Mouse (Mus musculus): ENCODE results near the gene Kcnmb3. TPM values are rescaled to one million over a fixed set of nuclear protein-coding genes. Genes with fewer than 3 reads are reported as not detected.

The Kcnmb3 gene
- total and polyA plus RNA-seq, 2 experiments from 2014 or later = 0.09 TPM; not detected in 1

DNA sequence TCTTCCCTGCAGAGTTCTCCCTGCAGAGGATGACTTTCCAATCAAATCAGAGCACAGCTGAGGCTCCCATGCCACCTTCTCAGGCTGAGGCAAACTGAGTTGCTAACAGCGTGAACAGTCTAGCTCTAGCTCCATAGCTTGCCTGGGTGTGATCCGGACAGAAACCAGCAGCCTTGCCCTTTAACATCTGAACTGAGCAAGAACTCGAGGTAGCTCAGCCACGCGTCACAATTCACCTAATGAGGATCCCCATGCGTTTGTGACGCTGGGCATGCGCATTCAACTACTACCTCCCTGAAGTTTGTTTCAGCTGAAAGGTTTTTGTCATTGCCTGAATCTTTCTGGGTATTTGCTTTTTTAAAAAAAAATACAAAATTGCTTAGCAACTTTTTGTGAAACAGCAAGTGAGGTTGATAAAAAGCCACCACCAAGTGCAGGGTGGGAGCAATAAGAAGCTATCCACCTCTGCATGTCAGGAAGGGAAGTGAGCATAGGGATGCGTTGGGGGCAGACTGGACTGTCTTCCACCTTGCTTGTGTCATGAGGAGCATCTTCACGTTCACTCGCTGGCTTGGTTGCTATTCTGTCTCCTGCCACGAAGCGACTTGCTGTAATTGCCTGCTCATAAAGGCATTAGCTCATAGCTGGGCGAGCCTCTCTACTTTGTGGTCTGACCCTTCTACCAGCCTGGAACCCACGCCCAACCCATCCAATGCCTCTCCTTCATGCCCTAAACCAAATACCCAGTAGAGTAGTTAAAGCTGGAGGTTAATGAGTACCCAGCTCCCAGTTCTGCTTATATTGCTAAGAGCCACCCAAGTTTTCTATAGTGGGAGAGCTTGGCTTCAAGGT lies 1.7 kb downstream of the Kcnmb3 start:
- DNase-seq (ENCODE audit: low spot score) (no peak), ATAC-seq (ENCODE audit: low FRiP score) (no peak)
- no peak overlapping the region for H3K27ac ChIP-seq (ENCODE audit: low read depth, low read length)
- WGBS = 82% methylated on average over 15 of the region's 15 CpGs
- no peaks in the 10 kb centered on the region for H3K9me3 ChIP-seq (ENCODE audit: low read length)
- no peaks in the 10 kb centered on the region for H3K36me3 ChIP-seq (ENCODE audit: insufficient read depth, low read length)
- no peak for TF ChIP-seq CTCF (IDR thresholded peaks at IDR 0.05)
- no peaks in the 10 kb centered on the region for H3K27me3 ChIP-seq (ENCODE audit: insufficient read depth, low read length)
- no peaks in the 10 kb centered on the region for H3K4me1 ChIP-seq (ENCODE audit: insufficient read depth, low read length)
- H3K4me2 ChIP-seq (ENCODE audit: low read depth, low read length, poor library complexity, severe bottlenecking) = no peak overlapping the region
- H3K4me3 ChIP-seq (ENCODE audit: low read depth, low read length) = no peak overlapping the region
- no peak overlapping the region for H3K9ac ChIP-seq (replicated peaks; ENCODE audit: low read length, poor library complexity, severe bottlenecking)

DNA sequence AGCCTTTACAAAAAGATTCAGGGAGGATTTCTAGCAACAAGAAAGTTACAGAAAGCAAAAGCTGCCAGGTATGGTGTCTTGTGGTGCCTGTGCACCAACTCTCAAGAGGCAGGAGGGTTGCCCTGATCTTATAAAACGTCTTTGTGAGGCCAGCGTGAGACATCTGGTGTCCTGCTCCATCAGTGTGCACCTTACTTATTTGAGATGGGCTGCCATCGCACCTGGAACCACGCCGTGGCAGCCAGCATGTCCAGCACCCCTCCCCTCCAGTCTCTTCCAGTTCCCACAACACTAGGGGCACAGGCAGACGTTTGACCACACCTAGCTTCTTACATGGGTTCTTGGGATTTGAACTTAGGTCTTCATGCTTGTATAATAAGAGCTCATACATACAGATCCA lies 3.9 kb downstream of the Kcnmb3 start:
- Histone ChIP-seq H3K9ac (replicated peaks; ENCODE audit: low read length, poor library complexity, severe bottlenecking) (no peak overlapping the region), H3K27me3 (ENCODE audit: insufficient read depth, low read length) (no peaks in the 10 kb centered on the region), H3K4me2 (ENCODE audit: low read depth, low read length, poor library complexity, severe bottlenecking) (no peak overlapping the region), H3K4me3 (ENCODE audit: low read depth, low read length) (no peak overlapping the region), H3K27ac (ENCODE audit: low read depth, low read length) (no peak overlapping the region), H3K4me1 (ENCODE audit: insufficient read depth, low read length) (no peaks in the 10 kb centered on the region), H3K36me3 (ENCODE audit: insufficient read depth, low read length) (no peaks in the 10 kb centered on the region), H3K9me3 (ENCODE audit: low read length) (no peaks in the 10 kb centered on the region)
- 81% methylated on average over 6 of the region's 6 CpGs for WGBS
- TF ChIP-seq CTCF (IDR thresholded peaks at IDR 0.05) = no peak
- no peak for DNase-seq (ENCODE audit: low spot score)
- no peak for ATAC-seq (ENCODE audit: low FRiP score)

DNA sequence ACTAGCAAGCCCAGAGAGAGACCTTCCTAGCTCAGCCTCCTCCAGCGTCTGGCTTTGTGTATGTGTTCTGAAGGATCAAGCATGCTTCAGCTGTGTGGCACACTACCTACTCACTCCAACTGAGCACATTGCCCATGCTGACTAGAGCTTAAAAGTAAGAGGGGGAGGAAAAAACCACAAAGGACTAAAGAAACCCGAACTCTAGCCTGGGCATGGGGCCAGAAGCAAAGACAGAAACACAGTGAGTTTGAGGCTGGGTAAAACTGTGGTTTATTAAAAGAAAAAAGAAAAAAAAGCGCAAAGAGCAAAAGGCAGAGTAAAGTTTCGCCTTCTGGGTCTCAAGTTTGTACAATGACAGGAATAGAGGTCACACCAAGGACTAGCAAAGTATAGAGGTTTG lies 5.5 kb downstream of the Kcnmb3 start:
- Histone ChIP-seq H3K9ac (replicated peaks; ENCODE audit: low read length, poor library complexity, severe bottlenecking) (no peak overlapping the region), H3K27ac (ENCODE audit: low read depth, low read length) (no peak overlapping the region), H3K36me3 (ENCODE audit: insufficient read depth, low read length) (no peaks in the 10 kb centered on the region), H3K9me3 (ENCODE audit: low read length) (no peaks in the 10 kb centered on the region), H3K4me2 (ENCODE audit: low read depth, low read length, poor library complexity, severe bottlenecking) (no peak overlapping the region), H3K4me3 (ENCODE audit: low read depth, low read length) (no peak overlapping the region), H3K4me1 (ENCODE audit: insufficient read depth, low read length) (no peaks in the 10 kb centered on the region), H3K27me3 (ENCODE audit: insufficient read depth, low read length) (no peaks in the 10 kb centered on the region)
- no peak for TF ChIP-seq CTCF (IDR thresholded peaks at IDR 0.05)
- WGBS = 87% methylated on average over 4 of the region's 4 CpGs
- DNase-seq (ENCODE audit: low spot score) (no peak), ATAC-seq (ENCODE audit: low FRiP score) (no peak)

DNA sequence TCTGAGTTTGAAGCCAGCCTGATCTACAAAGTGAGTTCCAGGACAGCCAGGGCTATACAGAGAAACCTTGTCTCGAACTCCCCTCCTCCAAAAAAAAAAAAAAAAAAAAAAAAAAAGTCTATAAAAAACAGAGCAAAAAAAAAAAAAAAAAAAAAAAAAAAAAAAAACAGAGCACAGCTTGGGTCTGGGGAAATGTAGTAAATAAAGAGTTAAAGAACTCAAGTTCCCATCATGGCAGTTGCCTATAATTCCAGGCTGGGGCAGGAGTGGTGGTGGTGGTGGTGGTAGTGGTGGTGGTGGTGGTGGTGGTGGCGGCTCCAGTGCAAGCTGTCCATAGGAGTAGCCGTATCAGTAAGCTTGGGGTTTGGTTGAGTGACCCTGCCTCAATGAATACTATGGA lies 9.0 kb downstream of the Kcnmb3 start:
- 81% methylated on average over 3 of the region's 3 CpGs for WGBS
- no peak for TF ChIP-seq CTCF (IDR thresholded peaks at IDR 0.05)
- H3K27me3 ChIP-seq (ENCODE audit: insufficient read depth, low read length) = no peaks in the 10 kb centered on the region

DNA sequence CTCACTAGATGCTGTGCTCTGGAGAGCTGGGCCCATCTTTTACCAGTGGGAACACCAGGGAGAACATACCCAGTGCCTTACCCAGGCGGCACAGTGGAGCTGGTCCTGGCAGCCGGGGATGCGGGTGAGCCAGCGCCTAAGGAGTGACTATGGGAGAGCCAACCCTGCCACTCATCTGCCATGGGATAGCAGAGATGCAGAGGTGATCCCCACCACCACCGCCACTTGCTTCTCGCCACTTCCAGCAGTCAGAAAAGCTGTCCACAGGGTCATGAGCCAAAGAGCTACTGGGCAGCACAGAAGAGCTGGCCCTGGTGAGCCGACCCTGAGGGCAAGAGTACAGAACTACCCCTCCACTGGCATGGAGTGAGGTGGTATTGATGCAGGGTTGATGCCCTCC lies 12.1 kb downstream of the Kcnmb3 start:
- no peak for ATAC-seq (ENCODE audit: low FRiP score)
- TF ChIP-seq CTCF (IDR thresholded peaks at IDR 0.05) = no peak
- no peak overlapping the region for H3K4me2 ChIP-seq (ENCODE audit: low read depth, low read length, poor library complexity, severe bottlenecking)

More for the DNA sequence above, 9.0 kb downstream of the Kcnmb3 start:
- Histone ChIP-seq H3K36me3 (ENCODE audit: insufficient read depth, low read length) (no peaks in the 10 kb centered on the region), H3K4me2 (ENCODE audit: low read depth, low read length, poor library complexity, severe bottlenecking) (no peak overlapping the region), H3K9ac (replicated peaks; ENCODE audit: low read length, poor library complexity, severe bottlenecking) (no peak overlapping the region), H3K4me3 (ENCODE audit: low read depth, low read length) (no peak overlapping the region), H3K9me3 (ENCODE audit: low read length) (no peaks in the 10 kb centered on the region), H3K27ac (ENCODE audit: low read depth, low read length) (no peak overlapping the region), H3K4me1 (ENCODE audit: insufficient read depth, low read length) (no peaks in the 10 kb centered on the region)
- ATAC-seq (ENCODE audit: low FRiP score) = no peak
- DNase-seq (ENCODE audit: low spot score) = no peak

DNA sequence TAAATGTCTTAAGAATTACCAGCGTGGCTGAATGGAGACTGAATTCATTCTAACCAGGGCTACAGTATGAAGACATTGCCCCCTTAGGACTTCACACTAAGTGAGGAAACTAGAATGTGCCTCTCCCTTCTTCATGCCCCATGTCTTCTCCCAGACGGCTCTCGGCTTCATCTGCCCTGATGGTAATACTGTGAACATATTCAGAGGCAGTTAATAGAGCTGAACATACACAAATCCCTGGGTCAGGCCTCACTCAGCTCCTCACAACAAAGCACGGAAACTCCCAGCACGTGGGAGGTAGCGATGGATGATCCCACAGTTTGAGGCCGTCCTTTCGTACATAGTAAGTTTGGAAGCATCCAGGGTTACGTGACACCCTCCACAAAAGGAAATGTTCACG lies 18.8 kb downstream of the Kcnmb3 start:
- H3K9ac ChIP-seq (replicated peaks; ENCODE audit: low read length, poor library complexity, severe bottlenecking) = no peak overlapping the region
- H3K9me3 ChIP-seq (ENCODE audit: low read length) = no peaks in the 10 kb centered on the region
- H3K4me2 ChIP-seq (ENCODE audit: low read depth, low read length, poor library complexity, severe bottlenecking) = no peak overlapping the region
- H3K27me3 ChIP-seq (ENCODE audit: insufficient read depth, low read length) = no peaks in the 10 kb centered on the region
- DNase-seq (ENCODE audit: low spot score) (no peak), ATAC-seq (ENCODE audit: low FRiP score) (no peak)
- TF ChIP-seq CTCF (IDR thresholded peaks at IDR 0.05) = no peak
- no peaks in the 10 kb centered on the region for H3K36me3 ChIP-seq (ENCODE audit: insufficient read depth, low read length)
- no peak overlapping the region for H3K27ac ChIP-seq (ENCODE audit: low read depth, low read length)
- no peaks in the 10 kb centered on the region for H3K4me1 ChIP-seq (ENCODE audit: insufficient read depth, low read length)
- 83% methylated on average over 10 of the region's 10 CpGs for WGBS
- H3K4me3 ChIP-seq (ENCODE audit: low read depth, low read length) = no peak overlapping the region

More for the DNA sequence above, 12.1 kb downstream of the Kcnmb3 start:
- Histone ChIP-seq H3K4me3 (ENCODE audit: low read depth, low read length) (no peak overlapping the region), H3K36me3 (ENCODE audit: insufficient read depth, low read length) (no peaks in the 10 kb centered on the region), H3K4me1 (ENCODE audit: insufficient read depth, low read length) (no peaks in the 10 kb centered on the region), H3K27me3 (ENCODE audit: insufficient read depth, low read length) (no peaks in the 10 kb centered on the region), H3K27ac (ENCODE audit: low read depth, low read length) (no peak overlapping the region), H3K9ac (replicated peaks; ENCODE audit: low read length, poor library complexity, severe bottlenecking) (no peak overlapping the region), H3K9me3 (ENCODE audit: low read length) (no peaks in the 10 kb centered on the region)
- 94% methylated on average over 7 of the region's 7 CpGs for WGBS
- no peak for DNase-seq (ENCODE audit: low spot score)
